Mouse (Mus musculus) cortical plate, adult 2 months (tissue): ENCODE measurements around the gene Nsmce4a.

ENCODE experiments used
- CTCF ChIP-seq: fragments of 200-500 bp; IDR thresholded peaks from 2 replicates; pipeline ENCODE4 v1.5.1; 2011; ENCODE audit warnings: mild to moderate bottlenecking, control low read depth, low read length; ENCODE audit not compliant: insufficient read depth; ENCODE audit errors: extremely low read depth
- POLR2A ChIP-seq: fragments of 200-500 bp; IDR thresholded peaks from 2 replicates; pipeline ENCODE4 v1.6.1; 2011; ENCODE audit warnings: mild to moderate bottlenecking, low read length, control low read depth; ENCODE audit not compliant: insufficient read depth; ENCODE audit errors: extremely low read depth

- no peak for TF ChIP-seq CTCF
- TF ChIP-seq POLR2A = no peak
Observed at GRCm38 (mm10) chr7:130600546-130600945, 27.6 kb upstream of the Nsmce4a start.
